Mouse (Mus musculus): ENCODE measurements around the gene Smtn.

The Smtn gene

GRCm38 (mm10) chr11:3514529-3515054, 25.8 kb downstream of the Smtn start, which contains the start of gene Selenom:
Gene Selenom, plus strand, starts transcription at chr11:3514684.
- DNase-seq (ENCODE audit: low read depth in 1 of 2, low spot score in 2 of 2): peak; percentile 57 to 71

- no peak for DNase-seq (ENCODE audit: low read depth in 1 of 2, low spot score in 2 of 2)
Measured at GRCm38 (mm10) chr11:3513291-3513690, 27.1 kb downstream of the Smtn start.

GRCm38 (mm10) chr11:3510321-3510720, 30.1 kb downstream of the Smtn start:
- DNase-seq (ENCODE audit: low read depth in 1 of 2, low spot score in 2 of 2): peak in 1 of 2 experiments; percentile 30

- no peak for DNase-seq (ENCODE audit: low read depth in 1 of 2, low spot score in 2 of 2)
Measured at GRCm38 (mm10) chr11:3509181-3510085, 31.0 kb downstream of the Smtn start.

GRCm38 (mm10) chr11:3508226-3508625, 32.2 kb downstream of the Smtn start:
- DNase-seq (ENCODE audit: low read depth in 1 of 2, low spot score in 2 of 2): no peak

GRCm38 (mm10) chr11:3503755-3504693, 36.4 kb downstream of the Smtn start:
- DNase-seq (ENCODE audit: low read depth in 1 of 2, low spot score in 2 of 2): no peak

GRCm38 (mm10) chr11:3502459-3503072, 37.8 kb downstream of the Smtn start:
- no peak for DNase-seq (ENCODE audit: low read depth in 1 of 2, low spot score in 2 of 2)

- no peak for DNase-seq (ENCODE audit: low read depth in 1 of 2, low spot score in 2 of 2)
Measured at GRCm38 (mm10) chr11:3502057-3502456, 38.4 kb downstream of the Smtn start.

GRCm38 (mm10) chr11:3497296-3497695, 43.1 kb downstream of the Smtn start:
- no peak for DNase-seq (ENCODE audit: low read depth in 1 of 2, low spot score in 2 of 2)

- no peak for DNase-seq (ENCODE audit: low read depth in 1 of 2, low spot score in 2 of 2)
Measured at GRCm38 (mm10) chr11:3496756-3497155, 43.7 kb downstream of the Smtn start.

GRCm38 (mm10) chr11:3495496-3495895, 44.9 kb downstream of the Smtn start:
- no peak for DNase-seq (ENCODE audit: low read depth in 1 of 2, low spot score in 2 of 2)

- DNase-seq (ENCODE audit: low read depth in 1 of 2, low spot score in 2 of 2): no peak
Measured at GRCm38 (mm10) chr11:3494857-3495256, 45.6 kb downstream of the Smtn start.

GRCm38 (mm10) chr11:3492748-3493147, 47.7 kb downstream of the Smtn start:
- DNase-seq (ENCODE audit: low read depth in 1 of 2, low spot score in 2 of 2): no peak

- DNase-seq (ENCODE audit: low read depth in 1 of 2, low spot score in 2 of 2): no peak
Measured at GRCm38 (mm10) chr11:3489036-3489435, 51.4 kb downstream of the Smtn start.

GRCm38 (mm10) chr11:3487952-3488570, 52.4 kb downstream of the Smtn start, which contains the start of gene Pla2g3:
Gene Pla2g3, plus strand, starts transcription at chr11:3488284.
- DNase-seq (ENCODE audit: low read depth in 1 of 2, low spot score in 2 of 2): no peak

GRCm38 (mm10) chr11:3486349-3486748, 54.1 kb downstream of the Smtn start:
- no peak for DNase-seq (ENCODE audit: low read depth in 1 of 2, low spot score in 2 of 2)

- no peak for DNase-seq (ENCODE audit: low read depth in 1 of 2, low spot score in 2 of 2)
Measured at GRCm38 (mm10) chr11:3483980-3484642, 56.3 kb downstream of the Smtn start.

- no peak for DNase-seq (ENCODE audit: low read depth in 1 of 2, low spot score in 2 of 2)
Measured at GRCm38 (mm10) chr11:3475489-3475888, 64.9 kb downstream of the Smtn start.

- DNase-seq (ENCODE audit: low read depth in 1 of 2, low spot score in 2 of 2): peak in 1 of 2 experiments; percentile 13
Measured at GRCm38 (mm10) chr11:3474480-3475115, 65.8 kb downstream of the Smtn start.

Data from monocyte, adult 2 months (primary cell).